Mouse (Mus musculus): ENCODE measurements at regions not wholly inside any gene's neighbourhood (a gene's known extent, or its start where the extent isn't known, plus 50 kb on each side); places are given as distances from the start of the nearest gene placed in this dataset.

GRCm38 (mm10) chr2:128364161-128364560, 226.8 kb upstream of the Spdye4c start:
- TF ChIP-seq CTCF (conservative IDR thresholded peaks at IDR 0.05; ENCODE audit: low read length) (no peak), POU5F1 (IDR thresholded peaks at IDR 0.05; ENCODE audit: borderline replicate concordance, low read length) (no peak)

Measured in E14TG2a.4 (cell line).